Mouse (Mus musculus) stomach, adult 2 months (tissue): Measurements from ENCODE around the gene Tiprl. TPM values are rescaled to one million over a fixed set of nuclear protein-coding genes. Genes with fewer than 3 reads are reported as not detected.

Experiments
- polyA plus RNA-seq: library from polyadenylated mRNA; depleted of rRNA; stranded (reverse); fragments of >200 nt; gene quantifications from 2 replicates; pipeline ENCODE4 v1.2.3, GENCODE M21; 2012; rRNA removed

The Tiprl gene
- 7.7 and 11.0 TPM in 2 replicates for polyA plus RNA-seq

DNA sequence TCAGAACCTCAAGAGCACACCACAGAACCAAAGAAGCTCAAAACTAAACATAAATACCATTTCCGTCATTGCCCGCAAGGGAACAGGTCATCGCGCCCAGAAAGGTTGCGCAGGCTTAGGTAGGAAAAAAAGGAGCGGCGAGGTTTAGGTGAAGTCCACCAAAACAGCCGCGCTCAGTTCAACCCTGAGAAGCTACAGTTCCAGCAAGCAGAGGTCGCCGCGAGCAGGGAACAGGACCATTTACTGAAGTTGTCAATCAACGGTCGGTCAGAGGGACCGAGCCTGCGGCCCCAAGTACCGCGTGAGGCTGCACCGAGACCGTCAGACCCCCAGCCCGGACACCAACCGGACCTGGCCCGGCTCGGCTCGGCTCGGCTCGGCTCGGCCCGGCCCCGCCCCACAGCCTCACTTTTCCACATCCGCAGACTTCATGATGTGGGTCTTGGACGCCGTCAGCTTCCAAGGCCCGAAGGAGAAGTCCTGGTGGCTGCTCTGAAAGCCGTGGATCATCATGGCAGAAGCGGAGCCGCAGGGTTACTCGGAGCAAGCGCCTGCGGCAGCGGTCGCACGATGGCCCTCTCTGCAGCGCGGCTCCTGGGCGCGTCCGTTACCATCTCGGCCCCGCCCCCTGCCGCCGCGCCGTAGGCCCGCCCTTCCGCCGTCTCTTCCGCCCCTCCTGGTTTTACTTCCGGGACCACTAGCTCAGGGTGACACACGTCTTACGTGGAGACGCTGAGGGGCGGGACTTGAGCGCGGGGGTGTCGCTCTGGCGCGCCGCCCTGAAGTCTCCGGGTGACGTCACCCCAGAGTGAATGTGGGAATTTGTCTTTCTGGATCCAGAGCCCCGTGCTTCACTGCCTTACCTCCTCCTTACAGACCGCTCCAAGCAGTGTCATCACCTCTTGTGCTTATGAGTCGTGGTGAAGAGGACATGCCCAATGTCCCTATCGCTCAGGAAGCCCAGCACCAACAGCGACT is at the start of gene Tiprl:
Tiprl (minus strand) TSS at position 676 of the 978 bp plus-strand sequence.

GRCm38 (mm10) chr1:165193880-165194661 is 42.7 kb downstream of the Tiprl start, which contains the start of gene Sft2d2:
Sft2d2 (minus strand) TSS chr1:165194438.

Other genes with a start within 250 kb of the Tiprl start
- not detected in 2 replicates for gene Tbx19, start 76.2 kb downstream of the Tiprl start, polyA plus RNA-seq
- gene Sft2d2, start 42.6 kb downstream of the Tiprl start, polyA plus RNA-seq = 24.4 and 29.5 TPM in 2 replicates
- 0.94 and 1.8 TPM in 2 replicates for gene Gpr161, start 58.8 kb upstream of the Tiprl start, polyA plus RNA-seq
- gene Dcaf6, start 223.5 kb upstream of the Tiprl start, polyA plus RNA-seq = 6.1 and 8.0 TPM in 2 replicates
- 49.8 and 98.3 TPM in 2 replicates for gene Mpc2, start 223.6 kb upstream of the Tiprl start, polyA plus RNA-seq
- gene Adcy10, start 248.2 kb upstream of the Tiprl start, polyA plus RNA-seq = not detected in 2 replicates